ENCODE assay signal across 15 mouse cellular contexts in genomic region chr19:48766524-48766923, GRCm38 (mm10).
"Had no signal": no experiment of that assay in that cellular context is flagged by ENCODE, and none has a peak within 500 bp of the region (broad histone marks: within the 10 kb centered on the region; RNA-seq: fewer than 3 reads in every experiment).

No protein-coding gene starts in this region.

- H3K4me3 ChIP-seq: neural tube, embryonic 13.5 days; neural tube, embryonic 15.5 days; stomach, embryonic 15.5 days had no signal

- H3K27me3 ChIP-seq: neural tube, embryonic 13.5 days; neural tube, embryonic 15.5 days; stomach, embryonic 15.5 days had no signal

- H3K4me1 ChIP-seq: neural tube, embryonic 13.5 days; neural tube, embryonic 15.5 days; stomach, embryonic 15.5 days had no signal

- H3K9ac ChIP-seq: neural tube, embryonic 13.5 days; neural tube, embryonic 15.5 days; stomach, embryonic 15.5 days had no signal

- DNase-seq: retina, postnatal 1 day; right cerebral cortex, adult 18-20 months; right cerebral cortex, postnatal 14 days; right cerebral cortex, postnatal 25 days; right cerebral cortex, postnatal 4 days; thymus, adult 18-20 months; thymus, adult 2 months; thymus, postnatal 14 days; thymus, postnatal 25 days; thymus, postnatal 36 days; thymus, postnatal 4 days had no signal

- H3K9me3 ChIP-seq: neural tube, embryonic 13.5 days; neural tube, embryonic 15.5 days; stomach, embryonic 15.5 days had no signal

- H3K27ac ChIP-seq: neural tube, embryonic 13.5 days; neural tube, embryonic 15.5 days; stomach, embryonic 15.5 days; stomach, postnatal 0 days had no signal

- H3K4me2 ChIP-seq: neural tube, embryonic 13.5 days; neural tube, embryonic 15.5 days; stomach, embryonic 15.5 days had no signal

- H3K36me3 ChIP-seq: neural tube, embryonic 13.5 days; neural tube, embryonic 15.5 days; stomach, embryonic 15.5 days had no signal
